Mouse (Mus musculus): ENCODE measurements at regions not wholly inside any gene's neighbourhood (a gene's known extent, or its start where the extent isn't known, plus 50 kb on each side); places are given as distances from the start of the nearest gene placed in this dataset.

DNA sequence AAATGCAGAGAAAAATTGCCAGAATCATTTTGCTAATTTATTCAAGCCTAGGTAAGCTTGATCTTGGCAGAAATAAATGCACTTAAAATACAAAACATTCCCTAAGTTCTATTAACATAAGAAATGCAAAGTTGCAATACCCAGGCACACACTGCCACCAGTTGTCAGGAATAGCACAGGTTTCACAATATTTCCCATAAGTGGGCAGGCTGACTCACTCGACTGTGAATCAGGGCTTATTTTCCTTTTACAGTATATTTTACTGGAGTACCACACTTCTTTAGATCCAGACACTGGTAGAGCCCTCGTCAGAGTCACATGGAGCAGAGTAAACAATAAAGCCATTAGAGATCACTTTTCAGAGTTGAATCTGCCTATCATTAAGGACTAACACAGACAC lies 131.8 kb upstream of the Fmr1 start:
- TF ChIP-seq CTCF (IDR thresholded peaks at IDR 0.05) (no peak), EP300 (IDR thresholded peaks at IDR 0.05) (no peak)

Measured in lung, postnatal 0 days (tissue).